Mouse (Mus musculus) kidney, postnatal 36 days (tissue): ENCODE results near the gene Foxl1.

Experiments used
- DNase-seq, 2 experiments: peaks; one replicate each; pipeline ENCODE4 v3.0.0; 2021 to 2022; ENCODE audit warnings: mixed read lengths in 2 of 2

Foxl1 gene

DNA sequence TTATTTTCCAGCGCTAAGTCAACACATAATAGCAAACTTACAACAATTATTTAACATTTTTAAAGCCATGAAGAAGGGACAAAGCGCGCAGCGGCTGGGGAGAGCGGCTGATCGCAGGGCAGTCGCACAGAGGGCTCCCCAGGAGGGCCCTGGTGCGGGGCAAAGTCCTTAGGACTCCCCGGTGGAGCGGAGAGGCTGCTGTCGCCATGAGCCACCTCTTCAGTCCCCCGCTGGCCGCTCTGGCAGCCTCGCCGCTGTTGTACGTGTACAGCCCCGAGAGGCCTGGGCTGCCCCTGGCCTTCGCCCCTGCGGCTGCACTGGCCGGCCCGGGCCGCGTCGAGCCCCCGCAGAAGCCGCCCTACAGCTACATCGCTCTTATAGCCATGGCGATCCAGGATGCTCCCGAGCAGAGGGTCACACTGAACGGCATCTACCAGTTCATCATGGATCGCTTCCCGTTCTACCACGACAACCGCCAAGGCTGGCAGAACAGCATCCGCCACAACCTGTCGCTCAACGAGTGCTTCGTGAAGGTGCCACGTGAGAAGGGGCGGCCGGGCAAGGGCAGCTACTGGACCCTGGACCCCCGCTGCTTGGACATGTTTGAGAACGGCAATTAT, at the start of gene Foxl1:
Gene Foxl1 (plus strand): TSS at position 185 of the 620 bp plus-strand sequence.
- peak in 1 of 2 experiments; percentile 26 for DNase-seq

- no peak for DNase-seq
Observed at GRCm38 (mm10) chr8:121078721-121079120, 49.0 kb upstream of the Foxl1 start.

DNA sequence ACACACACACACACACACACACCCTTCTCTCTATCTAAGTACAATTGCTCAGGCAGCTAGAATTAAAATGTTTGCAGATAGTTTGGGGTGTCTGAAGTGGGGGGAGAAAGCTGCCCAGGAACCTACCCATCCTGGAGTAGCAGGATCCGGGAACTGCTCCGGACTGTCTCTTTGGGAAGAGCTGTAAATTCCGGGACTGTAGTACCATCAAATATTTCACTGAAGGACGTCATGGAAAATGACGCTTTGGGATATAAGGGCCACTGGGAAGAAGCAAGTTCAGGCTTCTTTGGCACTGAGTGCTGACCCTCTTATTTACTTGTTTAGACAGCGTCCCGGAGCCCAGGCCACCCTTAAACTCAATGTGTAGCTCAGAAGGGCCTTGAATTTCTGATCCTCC, 48.5 kb upstream of the Foxl1 start:
- no peak for DNase-seq

- no peak for DNase-seq
Observed at GRCm38 (mm10) chr8:121079944-121080343, 47.8 kb upstream of the Foxl1 start.

DNA sequence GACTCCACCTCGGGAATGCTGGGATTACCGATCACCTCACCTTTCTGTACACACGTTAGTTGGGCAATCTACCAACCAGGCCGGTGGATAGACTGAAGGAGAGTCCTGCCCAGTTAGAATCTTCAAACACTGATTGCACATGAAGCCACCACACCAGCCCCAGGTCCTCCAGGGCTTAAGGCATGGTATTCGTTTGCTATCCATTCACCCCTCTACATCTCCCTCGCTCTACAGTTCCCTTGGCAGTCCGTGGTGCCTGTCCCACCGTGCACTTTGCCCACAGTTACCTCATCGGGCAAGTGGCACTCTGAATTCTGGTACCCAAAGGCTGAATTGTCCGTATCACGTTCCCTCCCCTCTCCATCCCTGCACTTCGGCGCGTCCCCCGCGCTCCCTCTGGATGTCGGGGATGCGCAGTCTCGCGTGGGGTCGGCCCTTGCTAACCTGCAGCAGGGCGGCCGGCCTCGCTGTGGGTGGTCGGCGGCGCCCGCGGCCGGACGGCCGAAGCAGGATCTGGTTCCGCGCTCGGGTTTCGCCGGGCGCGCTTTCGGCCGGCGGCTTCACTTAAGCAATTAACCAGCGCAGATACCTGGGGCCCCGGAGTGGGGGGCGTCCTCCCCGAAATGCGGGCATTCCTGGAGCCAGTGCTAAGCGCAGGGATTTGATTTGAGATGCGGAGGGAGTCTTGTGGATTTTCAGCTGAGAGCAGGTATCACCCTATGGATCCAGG, 47.2 kb upstream of the Foxl1 start:
- no peak for DNase-seq

DNA sequence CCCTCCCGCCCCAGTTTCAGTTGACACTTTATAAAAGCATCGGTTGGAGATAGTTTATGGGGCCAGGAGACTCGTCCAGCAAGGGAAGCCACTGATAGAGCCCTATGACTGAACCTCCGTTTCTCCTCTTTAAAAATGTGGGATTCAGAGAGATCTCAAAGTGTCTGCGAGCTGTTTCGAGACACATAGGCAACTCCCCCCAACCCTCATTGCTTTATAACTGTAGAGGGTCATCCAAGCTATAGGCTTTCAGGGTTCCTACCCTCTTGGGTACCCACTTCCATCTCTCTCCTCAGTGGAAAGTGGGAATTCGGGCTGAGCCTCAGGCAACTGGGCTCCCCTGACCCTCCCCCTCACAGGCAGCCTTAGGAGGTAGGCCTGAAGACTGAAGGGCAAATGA, 46.3 kb upstream of the Foxl1 start:
- no peak for DNase-seq

GRCm38 (mm10) chr8:121082218-121083092, 45.3 kb upstream of the Foxl1 start:
- no peak for DNase-seq

GRCm38 (mm10) chr8:121083093-121083935, 44.4 kb upstream of the Foxl1 start:
- peak; percentile 71 to 80 for DNase-seq

DNA sequence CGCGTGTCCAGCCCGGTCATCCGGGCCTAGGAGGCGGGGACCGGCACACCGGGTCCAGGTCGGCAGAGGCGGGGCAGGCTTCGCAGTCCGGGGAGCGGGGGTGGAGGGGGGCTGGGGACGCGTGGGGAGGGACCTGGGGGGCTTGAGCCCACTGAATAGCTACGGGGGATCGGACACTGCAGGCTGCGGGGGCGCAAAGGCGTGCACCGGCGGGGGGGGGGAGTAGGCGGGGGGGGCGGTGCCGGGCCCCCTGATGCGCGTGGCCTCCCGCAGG, 43.9 kb upstream of the Foxl1 start:
- DNase-seq, result no peak

DNA sequence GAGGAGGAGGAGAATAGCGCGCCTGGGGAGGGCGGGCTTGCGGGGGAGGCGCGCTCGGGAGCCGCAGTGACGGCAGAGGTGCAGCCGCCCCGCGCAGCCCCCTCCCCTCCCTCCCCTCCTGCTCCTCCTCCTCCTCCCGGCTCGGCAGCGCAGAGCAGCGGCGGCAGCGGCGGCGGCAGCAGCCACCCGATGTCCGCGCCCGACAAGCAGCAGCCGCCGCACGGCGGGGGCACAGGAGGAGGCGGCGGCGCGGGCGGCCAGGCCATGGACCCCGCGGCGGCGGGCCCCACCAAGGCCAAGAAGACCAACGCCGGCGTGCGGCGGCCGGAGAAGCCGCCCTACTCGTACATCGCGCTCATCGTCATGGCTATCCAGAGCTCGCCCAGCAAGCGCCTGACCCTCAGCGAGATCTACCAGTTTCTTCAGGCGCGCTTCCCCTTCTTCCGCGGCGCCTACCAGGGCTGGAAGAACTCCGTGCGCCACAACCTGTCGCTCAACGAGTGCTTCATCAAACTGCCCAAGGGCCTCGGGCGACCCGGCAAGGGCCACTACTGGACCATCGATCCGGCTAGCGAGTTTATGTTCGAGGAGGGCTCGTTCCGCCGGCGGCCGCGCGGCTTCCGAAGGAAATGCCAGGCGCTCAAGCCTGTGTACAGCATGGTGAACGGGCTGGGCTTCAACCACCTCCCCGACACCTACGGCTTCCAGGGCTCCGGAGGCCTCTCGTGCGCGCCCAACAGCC, 43.4 kb upstream of the Foxl1 start, which contains the start of gene Foxf1:
Gene Foxf1 (plus strand): TSS at position 177 of the 742 bp plus-strand sequence.
- peak in 1 of 2 experiments; percentile 28 for DNase-seq

DNA sequence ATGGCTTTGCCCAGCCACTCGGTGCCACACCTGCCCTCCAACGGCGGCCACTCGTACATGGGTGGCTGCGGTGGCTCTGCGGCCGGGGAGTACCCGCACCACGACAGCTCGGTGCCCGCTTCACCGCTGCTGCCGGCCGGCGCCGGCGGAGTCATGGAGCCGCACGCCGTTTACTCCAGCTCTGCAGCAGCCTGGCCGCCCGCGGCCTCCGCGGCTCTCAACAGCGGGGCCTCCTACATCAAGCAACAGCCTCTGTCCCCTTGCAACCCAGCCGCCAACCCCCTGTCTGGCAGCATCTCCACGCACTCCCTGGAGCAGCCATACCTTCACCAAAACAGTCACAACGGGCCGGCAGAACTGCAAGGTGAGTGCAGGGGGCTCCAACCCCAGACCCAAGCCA, 42.7 kb upstream of the Foxl1 start:
- no peak for DNase-seq

GRCm38 (mm10) chr8:121085561-121085960, 42.2 kb upstream of the Foxl1 start:
- DNase-seq, result no peak

DNA sequence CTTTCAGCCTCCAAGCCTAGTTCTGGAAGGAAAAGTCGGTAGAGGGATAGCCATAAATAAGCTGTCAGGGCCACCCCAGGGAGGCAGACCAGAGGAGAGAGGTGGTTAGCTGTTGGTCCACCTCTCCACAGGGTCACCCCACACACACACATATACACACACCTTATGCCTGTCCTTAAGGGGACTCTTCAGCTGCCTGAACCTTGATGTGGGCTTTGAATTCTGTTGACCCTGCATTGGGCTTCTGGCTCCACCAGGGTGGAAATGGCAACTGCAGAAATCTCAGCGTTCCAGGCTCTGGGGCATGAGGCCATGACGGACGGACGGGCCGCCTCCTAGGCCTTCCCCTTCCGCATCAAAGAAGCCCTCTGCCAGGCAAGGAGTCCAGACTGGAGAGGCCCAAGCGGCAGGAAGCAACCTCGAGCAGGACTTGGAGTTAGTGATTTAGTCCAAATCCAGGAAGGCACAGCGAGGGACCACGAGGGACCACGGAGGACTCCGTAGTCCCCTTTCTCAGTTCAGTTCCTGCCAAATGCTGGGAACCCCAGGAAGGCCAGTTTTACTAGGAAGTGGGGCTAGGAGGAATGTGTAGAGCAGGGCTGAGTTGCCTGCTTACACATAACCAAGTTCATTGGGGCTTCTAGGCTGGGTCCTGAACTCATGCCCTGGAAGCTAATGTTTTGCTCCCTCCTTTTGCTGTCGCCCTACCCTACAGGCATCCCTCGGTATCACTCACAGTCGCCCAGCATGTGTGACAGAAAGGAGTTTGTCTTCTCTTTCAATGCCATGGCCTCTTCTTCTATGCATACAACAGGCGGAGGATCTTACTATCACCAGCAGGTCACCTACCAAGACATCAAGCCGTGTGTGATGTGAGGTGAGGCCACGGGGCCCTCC, 41.5 kb upstream of the Foxl1 start:
- DNase-seq, result no peak

DNA sequence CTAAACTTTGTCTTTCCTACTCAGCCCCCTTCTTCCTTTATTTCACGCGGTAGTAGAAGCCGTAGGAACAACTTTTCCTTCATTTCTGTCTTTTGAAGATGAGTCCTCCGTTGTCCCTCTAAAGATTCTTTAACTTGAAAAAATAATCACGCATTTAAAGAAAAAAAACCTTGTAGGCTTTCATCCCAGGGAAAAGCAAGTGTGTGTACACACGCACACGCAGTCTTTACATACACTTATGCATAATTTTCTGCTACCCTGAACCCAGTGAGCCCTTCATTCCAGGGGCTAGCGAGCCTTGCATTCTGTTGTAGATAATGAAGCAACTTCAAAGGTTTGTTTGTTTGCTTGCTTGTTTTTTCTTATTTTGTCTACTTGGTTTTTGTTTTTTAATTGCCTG, 39.5 kb upstream of the Foxl1 start:
- DNase-seq, result no peak

- no peak for DNase-seq
Observed at GRCm38 (mm10) chr8:121088871-121089630, 38.7 kb upstream of the Foxl1 start.

GRCm38 (mm10) chr8:121089631-121090380, 37.9 kb upstream of the Foxl1 start:
- no peak for DNase-seq

DNA sequence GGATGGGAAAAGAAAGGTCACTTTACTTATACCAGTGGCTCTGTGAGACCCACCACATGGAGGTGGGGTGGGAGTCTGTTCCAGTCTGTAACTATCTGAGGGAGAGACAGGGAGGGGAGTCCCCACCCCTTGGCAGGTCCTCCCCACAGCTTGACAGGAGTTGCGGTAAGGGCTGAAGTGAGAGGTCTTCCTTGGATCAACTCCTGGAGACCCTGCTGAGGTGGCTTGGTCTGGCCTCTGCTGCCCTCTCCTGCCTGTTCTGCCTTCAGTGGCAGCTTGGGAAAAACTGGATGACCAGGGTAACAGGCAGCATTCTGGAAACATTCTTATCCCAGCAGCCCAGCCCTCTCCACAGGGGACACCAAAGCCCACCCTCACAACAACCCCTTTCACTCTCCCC, 37.0 kb upstream of the Foxl1 start:
- DNase-seq, result no peak

DNA sequence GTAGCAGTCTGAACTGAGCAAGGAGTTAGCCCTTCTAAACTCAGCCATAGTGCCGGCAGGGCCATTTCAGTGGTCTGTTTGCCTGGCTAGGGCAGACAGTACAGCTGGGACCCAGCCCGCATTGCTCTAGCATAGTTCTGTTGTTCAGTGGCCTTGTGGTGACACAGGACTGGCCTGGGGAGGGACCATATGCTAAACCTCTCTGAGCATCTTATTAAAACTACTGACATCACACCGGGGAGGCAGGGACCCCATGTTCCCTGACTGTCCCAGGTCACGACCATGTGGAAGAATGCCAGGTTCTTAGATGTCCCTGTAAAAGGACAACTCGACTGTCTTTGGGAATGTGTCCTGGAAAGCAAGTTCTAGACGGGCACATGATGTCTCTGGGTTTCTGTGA, 35.6 kb upstream of the Foxl1 start:
- DNase-seq, result no peak

GRCm38 (mm10) chr8:121092627-121093026, 35.1 kb upstream of the Foxl1 start:
- DNase-seq, result peak; percentile 73 to 94
